Mouse (Mus musculus) limb, embryonic 12.5 days (tissue): ENCODE data around the gene Rps16. TPM values are rescaled to one million over a fixed set of nuclear protein-coding genes. Genes with fewer than 3 reads are reported as not detected.
"Not testable (repeated sequence)": the region's sequence is repeated elsewhere in the genome, so short reads cannot be mapped to it uniquely, and the experiment has no call there.

Source experiments
- ATAC-seq: fragments of 200-750 bp; cut with Nextera tagmentation; 2 replicates; pipeline ENCODE4 v1.8.0; 2017; ENCODE audit warnings: low read depth, moderate TSS enrichment; ENCODE audit not compliant: insufficient number of reproducible peaks, insufficient read depth, low FRiP score, low TSS enrichment
- H3K27ac ChIP-seq: fragments of 300-500 bp; sonication (generic); 2 replicates; pipeline ENCODE4 v1.5.1; 2016; ENCODE audit warnings: mild to moderate bottlenecking, moderate library complexity
- H3K27me3 ChIP-seq: fragments of 300-500 bp; sonication (generic); 2 replicates; pipeline ENCODE4 v1.6.1; 2016; ENCODE audit warnings: mild to moderate bottlenecking, moderate library complexity
- H3K36me3 ChIP-seq: fragments of 300-500 bp; sonication (generic); 2 replicates; pipeline ENCODE4 v1.6.1; 2016; ENCODE audit warnings: mild to moderate bottlenecking, moderate library complexity
- H3K4me1 ChIP-seq: fragments of 300-500 bp; sonication (generic); replicated peaks from 2 replicates; pipeline ENCODE4 v1.6.1; 2016
- H3K4me2 ChIP-seq: fragments of 300-500 bp; sonication (generic); 2 replicates; pipeline ENCODE4 v1.6.1; 2016; ENCODE audit warnings: mild to moderate bottlenecking, moderate library complexity
- H3K4me3 ChIP-seq: fragments of 300-500 bp; sonication (generic); replicated peaks from 2 replicates; pipeline ENCODE4 v1.5.1; 2016; ENCODE audit warnings: mild to moderate bottlenecking
- H3K9ac ChIP-seq: fragments of 300-500 bp; sonication (generic); replicated peaks from 2 replicates; pipeline ENCODE4 v1.6.1; 2016; ENCODE audit warnings: mild to moderate bottlenecking, moderate library complexity
- H3K9me3 ChIP-seq: fragments of 300-500 bp; sonication (generic); 2 replicates; pipeline ENCODE4 v1.6.1; 2016; ENCODE audit warnings: mild to moderate bottlenecking, moderate library complexity
- WGBS: fragments of 180-500 bp; shearing (Covaris S2); methylation state at CpG from one replicate; pipeline ENCODE4 v1.1.7; 2016; 5-methylcytosine and 5-hydroxymethylcytosine counted together
- polyA plus RNA-seq: library from polyadenylated mRNA; unstranded; fragments of >200 nt; fragmentation: Nextera tagmentation; extraction: Ambion mirVana; gene quantifications from 2 replicates; pipeline ENCODE4 v1.2.1, GENCODE M21; 2016

Gene Rps16
- polyA plus RNA-seq, 1 experiment from 2014 or later, result 915 TPM

- no peak for ATAC-seq
These were observed 32.0 kb downstream of the Rps16 start for GRCm38 (mm10) chr7:28382347-28382951.

GRCm38 (mm10) chr7:28382981-28383396 lies 32.5 kb downstream of the Rps16 start:
- H3K4me1 ChIP-seq, result peaks cover 52% of the 10 kb centered on the region
- H3K9me3 ChIP-seq, result no peaks in the 10 kb centered on the region
- peaks cover 24% of the 10 kb centered on the region for H3K36me3 ChIP-seq
- peak overlapping the region; percentile 99 for H3K27ac ChIP-seq
- H3K4me3 ChIP-seq, result no peak overlapping the region
- H3K27me3 ChIP-seq, result no peaks in the 10 kb centered on the region
- ATAC-seq, result no peak
- H3K9ac ChIP-seq, result no peak overlapping the region
- peak overlapping the region; percentile 66; the same call in 1 of the 2 replicates for H3K4me2 ChIP-seq
- WGBS, result 74% methylated on average over 11 of the region's 11 CpGs

More at GRCm38 (mm10) chr7:28382347-28382951, 32.0 kb downstream of the Rps16 start:
- no peaks in the 10 kb centered on the region for H3K9me3 ChIP-seq
- H3K27ac ChIP-seq, result peak overlapping the region; percentile 99
- peaks cover 24% of the 10 kb centered on the region for H3K36me3 ChIP-seq
- 56% methylated on average over 10 of the region's 12 CpGs for WGBS
- H3K4me2 ChIP-seq, result peak overlapping the region; percentile 66
- H3K27me3 ChIP-seq, result no peaks in the 10 kb centered on the region
- peaks cover 58% of the 10 kb centered on the region for H3K4me1 ChIP-seq
- peak overlapping the region; percentile 38 for H3K4me3 ChIP-seq
- H3K9ac ChIP-seq, result peak overlapping the region; percentile 63

GRCm38 (mm10) chr7:28383606-28384005 lies 33.2 kb downstream of the Rps16 start:
- Histone ChIP-seq H3K27me3 (no peaks in the 10 kb centered on the region), H3K36me3 (peaks cover 29% of the 10 kb centered on the region), H3K9me3 (no peaks in the 10 kb centered on the region), H3K4me3 (no peak overlapping the region), H3K4me2 (no peak overlapping the region), H3K4me1 (peaks cover 46% of the 10 kb centered on the region), H3K9ac (no peak overlapping the region), H3K27ac (peak overlapping the region; percentile 99; the same call in 1 of the 2 replicates)
- no peak for ATAC-seq
- 83% methylated on average over 4 of the region's 4 CpGs for WGBS

GRCm38 (mm10) chr7:28384162-28384561 lies 33.7 kb downstream of the Rps16 start:
- no peak overlapping the region for H3K4me3 ChIP-seq
- ATAC-seq, result no peak
- no peaks in the 10 kb centered on the region for H3K9me3 ChIP-seq
- no peak overlapping the region for H3K27ac ChIP-seq
- peaks cover 35% of the 10 kb centered on the region for H3K36me3 ChIP-seq
- peaks cover 41% of the 10 kb centered on the region for H3K4me1 ChIP-seq
- H3K9ac ChIP-seq, result no peak overlapping the region
- no peaks in the 10 kb centered on the region for H3K27me3 ChIP-seq
- no peak overlapping the region for H3K4me2 ChIP-seq
- WGBS, result 85% methylated on average over 6 of the region's 6 CpGs

- Histone ChIP-seq H3K4me2 (no peak overlapping the region), H3K4me3 (no peak overlapping the region), H3K9me3 (no peaks in the 10 kb centered on the region), H3K27ac (no peak overlapping the region), H3K36me3 (peaks cover 45% of the 10 kb centered on the region), H3K9ac (no peak overlapping the region), H3K27me3 (no peaks in the 10 kb centered on the region), H3K4me1 (peaks cover 35% of the 10 kb centered on the region)
- no peak for ATAC-seq
- 85% methylated on average over 9 of the region's 9 CpGs for WGBS
These were observed 34.7 kb downstream of the Rps16 start for GRCm38 (mm10) chr7:28385196-28385595.

GRCm38 (mm10) chr7:28386007-28386406 lies 35.6 kb downstream of the Rps16 start:
- no peaks in the 10 kb centered on the region for H3K9me3 ChIP-seq
- peaks cover 27% of the 10 kb centered on the region for H3K4me1 ChIP-seq
- H3K36me3 ChIP-seq, result peaks cover 53% of the 10 kb centered on the region
- WGBS, result 85% methylated on average over 7 of the region's 7 CpGs
- ATAC-seq, result no peak
- H3K27ac ChIP-seq, result peak overlapping the region; percentile 54; the same call in 1 of the 2 replicates
- no peak overlapping the region for H3K4me2 ChIP-seq
- no peaks in the 10 kb centered on the region for H3K27me3 ChIP-seq
- H3K9ac ChIP-seq, result no peak overlapping the region
- no peak overlapping the region for H3K4me3 ChIP-seq

- 6% methylated on average over 4 of the region's 4 CpGs for WGBS
- peaks cover 54% of the 10 kb centered on the region for H3K36me3 ChIP-seq
These were observed 36.0 kb downstream of the Rps16 start for GRCm38 (mm10) chr7:28386462-28386861.

GRCm38 (mm10) chr7:28386877-28387276 lies 36.4 kb downstream of the Rps16 start:
- 76% methylated on average over 6 of the region's 6 CpGs for WGBS
- Histone ChIP-seq H3K36me3 (peaks cover 54% of the 10 kb centered on the region), H3K4me1 (peaks cover 25% of the 10 kb centered on the region)
- not testable (repeated sequence) for H3K9ac ChIP-seq, H3K4me3 ChIP-seq, H3K27me3 ChIP-seq, H3K27ac ChIP-seq, H3K9me3 ChIP-seq, H3K4me2 ChIP-seq, ATAC-seq

More at GRCm38 (mm10) chr7:28386462-28386861, 36.0 kb downstream of the Rps16 start:
- peak; percentile 50; the same call in 1 of the 2 replicates for ATAC-seq
- Histone ChIP-seq H3K4me1 (peaks cover 25% of the 10 kb centered on the region), H3K27ac (peak overlapping the region; percentile 54; the same call in 1 of the 2 replicates), H3K9ac (no peak overlapping the region), H3K4me2 (no peak overlapping the region), H3K4me3 (no peak overlapping the region), H3K27me3 (no peaks in the 10 kb centered on the region), H3K9me3 (no peaks in the 10 kb centered on the region)

- H3K9ac ChIP-seq, result not testable (repeated sequence)
- H3K36me3 ChIP-seq, result peaks cover 54% of the 10 kb centered on the region
These were observed 36.9 kb downstream of the Rps16 start for GRCm38 (mm10) chr7:28387384-28387783.

GRCm38 (mm10) chr7:28390331-28390730 lies 39.9 kb downstream of the Rps16 start:
- H3K36me3 ChIP-seq, result peaks cover 59% of the 10 kb centered on the region
- no peak for ATAC-seq
- H3K27me3 ChIP-seq, result no peaks in the 10 kb centered on the region
- H3K4me3 ChIP-seq, result no peak overlapping the region
- H3K9ac ChIP-seq, result no peak overlapping the region
- H3K4me2 ChIP-seq, result no peak overlapping the region
- WGBS, result 96% methylated on average over 3 of the region's 3 CpGs
- no peak overlapping the region for H3K27ac ChIP-seq
- no peaks in the 10 kb centered on the region for H3K9me3 ChIP-seq
- peaks cover 21% of the 10 kb centered on the region for H3K4me1 ChIP-seq

More at GRCm38 (mm10) chr7:28387384-28387783, 36.9 kb downstream of the Rps16 start:
- WGBS, result 92% methylated on average over 7 of the region's 7 CpGs
- not testable (repeated sequence) for H3K27me3 ChIP-seq, ATAC-seq, H3K4me3 ChIP-seq, H3K27ac ChIP-seq, H3K9me3 ChIP-seq, H3K4me2 ChIP-seq
- peaks cover 20% of the 10 kb centered on the region for H3K4me1 ChIP-seq

GRCm38 (mm10) chr7:28392429-28393271 lies 42.2 kb downstream of the Rps16 start, which contains the start of the genes Med29 and Paf1:
Gene Med29, minus strand, starts transcription at chr7:28392708.
Gene Paf1, plus strand, starts transcription at chr7:28392951.
- Histone ChIP-seq H3K4me3 (peak within 1 kb of the TSS; percentile 92), H3K9me3 (no peaks in the 10 kb centered on the region), H3K27ac (peak within 1 kb of the TSS; percentile 83), H3K36me3 (peaks cover 65% of the 10 kb centered on the region), H3K4me1 (peaks cover 17% of the 10 kb centered on the region), H3K27me3 (no peaks in the 10 kb centered on the region), H3K4me2 (peak within 1 kb of the TSS; percentile 96), H3K9ac (peak within 1 kb of the TSS; percentile 84)
- under 1% methylated on average over 58 of the region's 58 CpGs for WGBS
- peak; percentile 98 for ATAC-seq
